Mouse (Mus musculus) naive thymus-derived CD4-positive, alpha-beta T cell, adult 5 months (primary cell): ENCODE measurements around the gene Tomm34. TPM values are rescaled to one million over a fixed set of nuclear protein-coding genes. Genes with fewer than 3 reads are reported as not detected.

Experiments used
- polyA plus RNA-seq: library from polyadenylated mRNA; unstranded; fragments of 100-300 nt; shearing (Covaris generic); gene quantifications from one replicate; pipeline ENCODE4 v1.2.1, GENCODE M21; 2017

Gene Tomm34
- polyA plus RNA-seq, result 126 TPM

DNA sequence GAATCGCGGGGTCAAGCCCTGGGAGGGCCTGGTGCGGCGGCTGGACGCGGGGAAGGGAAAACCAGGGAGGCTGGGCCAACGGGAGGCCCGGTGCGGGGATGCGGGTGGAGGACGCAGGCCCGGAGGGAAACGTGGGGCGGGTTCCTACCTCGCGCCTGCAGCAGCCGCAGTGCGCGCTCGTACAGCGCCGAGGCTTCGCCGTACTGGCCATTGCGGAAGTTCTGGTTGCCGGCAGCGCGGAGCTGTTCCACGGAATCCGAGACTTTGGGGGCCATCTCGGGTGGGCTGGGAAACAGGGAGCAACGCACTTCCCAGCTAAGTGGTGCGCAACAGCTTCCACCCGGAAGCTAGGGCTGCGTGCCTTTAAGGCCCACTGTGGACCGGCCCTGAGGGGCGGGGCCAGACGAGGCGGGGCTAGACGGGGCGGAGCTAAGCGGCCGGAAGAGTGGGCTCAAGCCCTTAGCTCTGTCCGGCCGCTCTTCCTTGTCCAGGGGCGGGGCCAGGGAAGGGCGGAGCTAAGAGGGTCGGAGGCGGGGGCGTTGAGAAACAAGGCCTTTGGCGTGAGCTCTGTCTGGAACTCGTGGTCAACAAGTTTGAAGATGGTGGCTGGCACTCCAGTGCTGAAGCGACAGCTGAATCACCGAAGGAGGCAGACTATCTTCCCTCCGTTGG is at the start of gene Tomm34:
TSS of gene Tomm34 (minus strand) at position 405 of the 672 bp plus-strand sequence.

DNA sequence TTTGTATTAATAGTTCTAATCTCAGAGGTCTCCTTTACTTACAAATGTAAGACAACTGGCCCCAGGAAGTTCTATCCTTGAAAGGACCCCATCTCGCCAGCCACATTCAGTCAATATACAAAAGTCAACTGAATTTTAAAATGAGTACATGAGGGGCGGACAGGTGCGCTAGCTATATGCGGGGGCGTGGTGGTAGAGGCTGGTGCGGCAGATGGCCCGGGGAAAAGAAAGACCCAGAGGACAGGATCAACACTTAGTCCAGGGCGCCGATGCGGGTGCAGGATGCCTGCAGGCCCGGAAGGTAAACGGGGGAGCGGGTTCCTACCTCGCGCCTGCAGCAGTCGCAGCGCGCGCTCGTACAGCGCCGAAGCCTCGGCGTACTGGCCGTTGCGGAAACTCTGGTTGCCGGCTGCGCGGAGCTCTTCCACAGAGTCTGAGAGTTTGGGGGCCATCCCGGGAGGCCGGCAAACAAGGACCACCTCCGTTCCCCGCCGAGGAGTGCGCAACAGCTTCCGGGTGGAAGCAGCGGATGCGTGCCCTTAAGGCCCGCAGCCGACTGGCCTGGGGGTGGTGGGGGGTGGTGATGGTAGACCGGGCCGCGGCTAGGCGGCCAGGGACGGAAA is 716 bp downstream of the Tomm34 start, which contains the start of gene Stk4:
TSS of gene Stk4 (plus strand) at position 181 of the 623 bp plus-strand sequence.

DNA sequence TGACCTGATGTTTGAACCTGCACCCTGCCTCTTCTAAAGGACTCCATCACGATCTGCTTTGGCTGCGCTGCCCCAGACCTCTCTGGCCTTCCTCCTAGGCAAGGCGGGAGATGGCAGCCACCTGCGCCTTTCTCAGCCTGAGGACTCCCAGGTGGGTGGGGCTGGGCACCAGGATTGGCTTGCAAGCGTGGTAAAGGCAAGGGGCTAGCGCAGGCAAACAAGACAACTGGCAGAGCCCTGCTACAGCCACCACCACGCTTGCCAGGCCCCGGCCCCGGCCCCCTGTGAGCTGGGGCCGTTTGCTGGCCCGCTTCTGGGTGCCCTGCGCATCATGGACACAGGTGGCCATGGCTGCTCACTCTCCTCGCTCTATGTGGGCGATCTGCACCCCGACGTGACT is 45.8 kb downstream of the Tomm34 start, which contains the start of gene Pabpc1l:
TSS of gene Pabpc1l (plus strand) at position 301 of the 400 bp plus-strand sequence.

Other genes starting within 250 kb of the Tomm34 start
- not detected for gene Kcnk15, start 217.5 kb downstream of the Tomm34 start, polyA plus RNA-seq
- not detected for gene Rims4, start 152.5 kb downstream of the Tomm34 start, polyA plus RNA-seq
- 143 TPM for gene Ywhab, start 76.2 kb downstream of the Tomm34 start, polyA plus RNA-seq
- 0.80 TPM for gene Pabpc1l, start 45.7 kb downstream of the Tomm34 start, polyA plus RNA-seq
- gene Stk4, start 847 bp downstream of the Tomm34 start, polyA plus RNA-seq, result 393 TPM
- gene Kcns1, start 99.9 kb upstream of the Tomm34 start, polyA plus RNA-seq, result not detected
- gene Wfdc5, start 111.6 kb upstream of the Tomm34 start, polyA plus RNA-seq, result not detected
- not detected for gene Wfdc12, start 119.4 kb upstream of the Tomm34 start, polyA plus RNA-seq
- gene Wfdc15a, start 129.0 kb upstream of the Tomm34 start, polyA plus RNA-seq, result not detected
- gene Wfdc15b, start 150.5 kb upstream of the Tomm34 start, polyA plus RNA-seq, result not detected
- not detected for gene Svs2, start 167.3 kb upstream of the Tomm34 start, polyA plus RNA-seq
- gene Svs3b, start 185.5 kb upstream of the Tomm34 start, polyA plus RNA-seq, result not detected
- gene Svs4, start 207.3 kb upstream of the Tomm34 start, polyA plus RNA-seq, result not detected
- gene Svs3a, start 218.1 kb upstream of the Tomm34 start, polyA plus RNA-seq, result not detected
- gene Svs6, start 245.6 kb upstream of the Tomm34 start, polyA plus RNA-seq, result not detected